Mouse (Mus musculus) C2C12 (cell line): ENCODE data around the gene Timeless. TPM values are rescaled to one million over a fixed set of nuclear protein-coding genes. Genes with fewer than 3 reads are reported as not detected.
"Not testable (repeated sequence)": the region's sequence is repeated elsewhere in the genome, so short reads cannot be mapped to it uniquely, and the experiment has no call there.

Source experiments
- H3K27me3 ChIP-seq: one replicate; pipeline ENCODE4 v1.6.1; 2011; ENCODE audit not compliant: control insufficient read depth, insufficient read depth, insufficient read length
- H3K36me3 ChIP-seq: one replicate; pipeline ENCODE4 v1.6.1; 2011; ENCODE audit not compliant: control insufficient read depth, insufficient read depth
- H3K4me3 ChIP-seq: one replicate; pipeline ENCODE4 v1.5.1; 2011; ENCODE audit warnings: mild to moderate bottlenecking, control low read depth; ENCODE audit not compliant: poor library complexity, insufficient read depth, severe bottlenecking
- H3K79me2 ChIP-seq: one replicate; pipeline ENCODE4 v1.6.1; 2011; ENCODE audit not compliant: control insufficient read depth, insufficient read depth
- H3K79me3 ChIP-seq: one replicate; pipeline ENCODE4 v1.6.1; 2011; ENCODE audit warnings: low read depth, control low read depth
- H3ac ChIP-seq: one replicate; pipeline ENCODE3; 2011; ENCODE audit warnings: low read depth; ENCODE audit not compliant: control insufficient read depth, insufficient read length
- CEBPB ChIP-seq: IDR thresholded peaks from one replicate; pipeline ENCODE4 v1.6.1; 2011; ENCODE audit warnings: low read depth, mild to moderate bottlenecking, control low read depth, moderate library complexity
- CTCF ChIP-seq: IDR thresholded peaks from one replicate; pipeline ENCODE4 v1.5.1; 2011; ENCODE audit not compliant: control insufficient read depth, insufficient read depth, insufficient read length
- FOSL1 ChIP-seq: IDR thresholded peaks from one replicate; pipeline ENCODE4 v1.8.0; 2011; ENCODE audit warnings: mild to moderate bottlenecking, low read length; ENCODE audit not compliant: poor library complexity, insufficient read depth, severe bottlenecking
- MAX ChIP-seq: IDR thresholded peaks from one replicate; pipeline ENCODE4 v1.6.1; 2011; ENCODE audit warnings: mild to moderate bottlenecking, control low read depth
- MYOD1 ChIP-seq: IDR thresholded peaks from one replicate; pipeline ENCODE4 v1.6.1; 2011; ENCODE audit warnings: low read depth; ENCODE audit not compliant: control insufficient read depth, insufficient read length
- MYOG ChIP-seq: IDR thresholded peaks from one replicate; pipeline ENCODE4 v1.6.1; 2011; ENCODE audit not compliant: control insufficient read depth, insufficient read length; ENCODE audit errors: extremely low read depth
- USF1 ChIP-seq: IDR thresholded peaks from one replicate; pipeline ENCODE4 v1.6.1; 2011; ENCODE audit warnings: low read depth, mild to moderate bottlenecking, control low read depth, moderate library complexity
- polyA plus RNA-seq: library from polyadenylated mRNA; unstranded; fragments of >200 nt; fragmentation: generic; extraction: Trizol; gene quantifications from one replicate; pipeline ENCODE4 v1.2.1, GENCODE M21; 2012; ENCODE audit warnings: missing spikeins

Timeless gene
- polyA plus RNA-seq, 1 experiment: 17.7 TPM

DNA sequence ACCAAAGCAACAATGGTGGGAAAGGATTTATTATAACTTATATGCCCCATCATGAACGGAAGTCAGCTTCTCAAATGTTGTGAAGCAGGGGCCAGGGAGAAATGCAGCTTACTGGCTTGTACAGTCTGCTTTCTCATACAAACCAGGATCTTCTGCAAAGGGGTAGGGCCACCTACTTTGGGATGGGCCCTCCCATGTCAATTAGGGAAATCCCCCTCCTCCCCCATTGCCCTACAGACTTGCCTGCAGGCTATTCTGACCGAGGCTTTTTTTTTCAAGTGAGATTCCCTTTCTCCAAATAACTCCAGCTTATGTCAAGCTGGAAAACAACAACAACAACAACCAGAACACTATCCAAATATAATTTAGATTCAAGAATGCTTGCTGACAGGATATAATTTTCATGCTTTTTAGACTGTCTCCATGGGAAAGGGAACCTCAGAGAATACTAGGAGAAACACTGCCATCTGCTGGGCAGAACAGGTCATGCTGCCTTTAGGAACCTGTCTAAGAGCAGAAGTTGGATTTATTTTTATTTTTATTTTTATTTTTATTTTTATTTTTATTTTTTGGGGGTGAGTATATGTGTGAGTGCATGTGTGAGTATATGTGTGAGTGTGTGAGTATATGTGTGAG lies 43.5 kb upstream of the Timeless start:
- TF ChIP-seq MYOD1 (no peak), MYOG (no peak), MAX (no peak), CTCF (peak; percentile 24), CEBPB (no peak), FOSL1 (no peak), USF1 (no peak)
- H3K79me2 ChIP-seq: no peaks in the 10 kb centered on the region
- no peak overlapping the region for H3K4me3 ChIP-seq
- no peaks in the 10 kb centered on the region for H3K36me3 ChIP-seq
- no peaks in the 10 kb centered on the region for H3K27me3 ChIP-seq
- H3ac ChIP-seq: no peak overlapping the region
- no peaks in the 10 kb centered on the region for H3K79me3 ChIP-seq

DNA sequence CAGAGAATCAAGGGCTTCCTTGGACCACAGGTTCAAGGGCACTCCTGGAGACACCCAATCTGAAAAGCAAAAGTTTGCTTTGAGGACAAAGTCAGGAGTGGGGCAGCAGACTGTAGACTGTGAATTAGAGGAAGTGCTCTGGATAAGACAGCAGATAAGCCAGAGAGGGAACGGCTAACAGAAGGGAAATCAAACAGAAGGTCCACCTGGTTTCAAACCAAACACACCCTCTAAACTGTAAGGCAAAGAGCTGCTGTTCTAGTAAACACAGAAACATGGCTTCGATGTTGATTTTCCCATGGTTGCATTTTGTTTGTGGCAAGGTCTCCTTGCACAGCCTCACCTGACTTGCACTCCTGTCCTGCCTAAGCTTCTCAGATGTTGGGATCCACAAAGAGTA lies 40.4 kb upstream of the Timeless start:
- TF ChIP-seq MAX (no peak), CTCF (no peak), FOSL1 (no peak), USF1 (no peak), MYOG (no peak), MYOD1 (no peak), CEBPB (no peak)
- Histone ChIP-seq H3K79me2 (no peaks in the 10 kb centered on the region), H3K27me3 (no peaks in the 10 kb centered on the region), H3ac (no peak overlapping the region), H3K36me3 (no peaks in the 10 kb centered on the region), H3K4me3 (no peak overlapping the region), H3K79me3 (no peaks in the 10 kb centered on the region)

DNA sequence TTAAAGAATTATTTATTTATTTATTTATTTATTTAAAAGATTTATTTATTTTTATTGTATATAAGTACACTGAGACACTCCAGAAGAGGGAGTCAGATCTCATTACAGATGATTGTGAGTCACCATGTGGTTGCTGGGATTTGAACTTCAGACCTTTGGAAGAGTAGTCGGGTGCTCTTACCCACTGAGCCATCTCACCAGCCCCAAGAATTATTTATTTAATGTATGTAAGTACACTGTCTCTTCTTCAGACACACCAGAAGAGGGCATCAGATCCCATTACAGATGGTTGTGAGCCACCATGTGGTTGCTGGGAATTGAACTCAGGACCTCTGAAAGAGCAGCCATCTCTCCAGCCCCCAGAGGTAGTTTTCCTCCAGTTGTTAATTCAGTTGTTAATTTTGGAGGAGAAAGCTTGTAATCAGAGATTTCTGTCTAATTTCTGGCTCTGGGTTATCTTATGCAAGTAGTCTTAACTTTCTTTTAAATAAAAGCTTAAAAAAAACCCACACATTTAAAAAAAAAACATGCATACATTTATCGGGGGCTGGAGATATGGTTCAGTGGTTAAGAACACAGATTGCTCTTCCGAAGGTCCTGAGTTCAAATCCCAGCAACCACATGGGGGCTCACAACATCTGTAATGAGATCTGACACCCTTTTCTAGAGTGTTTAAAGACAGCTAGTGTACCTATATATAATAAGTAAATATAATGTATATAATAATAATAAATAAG lies 39.7 kb upstream of the Timeless start:
- not testable (repeated sequence) for H3K79me2 ChIP-seq

DNA sequence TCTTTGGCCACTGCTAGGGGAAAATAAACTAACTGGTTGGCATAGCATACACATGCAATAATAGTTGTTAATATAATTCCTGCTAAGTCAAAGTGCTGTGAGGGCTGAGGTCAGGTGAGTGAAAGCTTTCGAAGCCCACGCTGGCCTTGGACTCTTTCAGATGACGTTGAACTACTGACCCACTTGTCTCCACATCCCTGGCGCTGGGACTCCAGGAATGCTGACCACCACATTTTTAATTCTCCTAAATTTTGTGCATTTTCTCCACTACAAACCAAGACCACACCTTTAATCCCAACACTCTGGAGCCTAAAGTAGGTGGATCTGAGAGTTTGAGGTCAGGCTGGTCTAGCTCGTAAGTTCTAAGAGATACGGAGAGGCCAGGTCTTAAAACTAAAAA lies 38.8 kb upstream of the Timeless start:
- no peak for TF ChIP-seq FOSL1
- TF ChIP-seq MAX: no peak
- TF ChIP-seq MYOD1: no peak
- no peak for TF ChIP-seq USF1
- TF ChIP-seq CTCF: no peak
- no peak for TF ChIP-seq MYOG
- H3K36me3 ChIP-seq: no peaks in the 10 kb centered on the region
- H3K27me3 ChIP-seq: no peaks in the 10 kb centered on the region
- no peaks in the 10 kb centered on the region for H3K79me2 ChIP-seq
- no peaks in the 10 kb centered on the region for H3K79me3 ChIP-seq
- H3K4me3 ChIP-seq: no peak overlapping the region
- H3ac ChIP-seq: no peak overlapping the region

More for the DNA sequence above, 39.7 kb upstream of the Timeless start:
- not testable (repeated sequence) for H3K36me3 ChIP-seq, H3ac ChIP-seq, H3K79me3 ChIP-seq, H3K27me3 ChIP-seq, H3K4me3 ChIP-seq

DNA sequence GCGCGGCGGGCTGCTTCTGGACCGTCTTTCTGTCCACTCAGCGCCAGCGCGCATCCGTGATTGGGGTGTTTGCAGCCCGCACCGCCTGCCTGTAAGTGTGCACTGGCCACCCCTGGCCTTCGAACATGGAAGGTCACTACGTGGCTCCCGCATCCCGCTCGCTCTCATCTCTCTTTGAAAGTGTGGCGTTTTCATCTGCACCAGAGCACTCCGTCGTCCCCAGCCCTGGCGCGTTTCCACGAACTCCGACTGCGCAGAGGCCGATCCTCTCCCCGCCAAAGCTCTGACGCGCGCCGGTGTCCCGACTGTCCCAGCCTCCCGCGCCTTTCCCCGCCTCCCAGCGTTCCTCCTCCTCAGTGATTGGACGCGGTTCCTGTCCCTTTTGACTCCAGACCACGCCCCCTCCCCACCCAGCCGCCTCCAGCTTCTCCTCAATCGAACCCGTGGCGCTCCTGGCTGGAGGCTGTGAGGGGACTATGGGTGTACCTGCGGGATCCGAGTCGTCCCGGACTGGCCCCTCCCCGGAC lies 37.8 kb upstream of the Timeless start, which contains the start of gene Gls2:
TSS of gene Gls2 (plus strand) at position 434 of the 527 bp plus-strand sequence.
- H3K36me3 ChIP-seq: no peaks in the 10 kb centered on the region
- no peaks in the 10 kb centered on the region for H3K27me3 ChIP-seq
- TF ChIP-seq USF1 (no peak), MYOG (no peak), FOSL1 (no peak), CEBPB (no peak), CTCF (no peak)

DNA sequence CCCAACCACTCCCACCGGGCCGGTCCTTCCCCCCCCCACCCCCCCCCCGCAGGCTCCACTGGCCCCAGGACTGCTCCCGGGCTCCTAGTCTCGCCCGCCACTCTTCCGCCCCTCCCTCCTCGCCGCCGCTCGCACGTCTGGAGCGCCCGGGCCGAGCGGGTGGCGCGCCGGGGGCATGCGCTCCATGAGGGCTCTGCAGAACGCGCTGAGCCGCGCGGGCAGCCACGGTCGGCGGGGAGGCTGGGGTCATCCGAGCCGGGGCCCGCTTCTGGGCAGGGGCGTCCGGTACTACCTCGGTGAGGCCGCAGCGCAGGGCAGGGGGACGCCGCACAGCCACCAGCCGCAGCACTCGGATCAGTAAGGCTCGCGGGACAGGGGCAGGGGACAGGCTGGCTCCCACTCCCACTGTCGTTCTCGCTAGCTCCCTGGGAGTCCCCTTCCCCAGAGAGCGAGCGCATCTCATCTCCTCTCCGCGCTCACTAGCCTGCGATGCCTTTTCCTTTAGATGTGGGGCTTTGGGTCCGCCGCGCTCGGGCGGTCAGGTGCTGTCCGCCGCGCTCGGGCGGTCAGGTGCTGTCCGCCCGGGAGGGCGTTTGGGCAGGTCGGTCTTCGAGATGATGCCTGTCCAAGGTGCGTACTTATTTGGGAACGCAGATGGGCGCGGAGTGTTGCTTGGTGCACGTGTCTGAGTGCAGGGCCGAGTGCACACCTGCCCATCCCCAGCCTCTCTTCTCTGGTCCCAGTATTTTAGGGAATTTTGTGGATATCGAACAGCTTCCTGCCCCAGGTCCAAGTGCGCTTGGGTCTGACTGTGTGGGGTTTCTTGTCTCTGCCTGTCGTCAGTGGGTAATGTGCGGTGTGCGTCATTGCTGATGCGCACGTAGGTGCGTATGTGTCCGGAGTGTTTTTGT lies 37.1 kb upstream of the Timeless start:
- Histone ChIP-seq H3K36me3 (no peaks in the 10 kb centered on the region), H3ac (peak overlapping the region; percentile 85), H3K79me3 (no peaks in the 10 kb centered on the region), H3K27me3 (no peaks in the 10 kb centered on the region), H3K4me3 (peak overlapping the region; percentile 42), H3K79me2 (no peaks in the 10 kb centered on the region)
- peak; percentile 18 for TF ChIP-seq MAX
- TF ChIP-seq MYOG: no peak

More for the DNA sequence above, 37.8 kb upstream of the Timeless start, which contains the start of gene Gls2:
- peak within 1 kb of the TSS; percentile 42 for H3K4me3 ChIP-seq
- peak within 1 kb of the TSS; percentile 85 for H3ac ChIP-seq
- no peaks in the 10 kb centered on the region for H3K79me2 ChIP-seq
- no peaks in the 10 kb centered on the region for H3K79me3 ChIP-seq
